Mouse (Mus musculus) MEL (cell line): ENCODE data around the gene Cmss1. TPM values are rescaled to one million over a fixed set of nuclear protein-coding genes. Genes with fewer than 3 reads are reported as not detected.

ENCODE experiments used
- DNase-seq: peaks from one replicate; pipeline ENCODE4 v3.0.0; 2011; ENCODE audit warnings: low read depth, low spot score
- H3K27ac ChIP-seq: 2 replicates; pipeline ENCODE4 v1.5.1; 2012; ENCODE audit warnings: low read depth, mild to moderate bottlenecking, control low read depth, low read length, moderate library complexity; ENCODE audit not compliant: control insufficient read depth
- H3K27me3 ChIP-seq, 2 experiments: fragments of 150-350 bp in 1 of 2; sonication (generic) in 1 of 2; 2 replicates each; pipeline ENCODE4 v1.6.1; 2012; ENCODE audit warnings: low read length in 2 of 2, mild to moderate bottlenecking in 2 of 2, improper control_type of control experiment in 1 of 2, moderate library complexity in 1 of 2; ENCODE audit not compliant: insufficient read depth in 2 of 2, control insufficient read depth in 1 of 2
- H3K36me3 ChIP-seq, 2 experiments: 2 replicates each; pipeline ENCODE4 v1.6.1; 2012 to 2014; ENCODE audit warnings: low read length in 2 of 2, improper control_type of control experiment in 1 of 2, inconsistent platforms in 1 of 2, mild to moderate bottlenecking in 1 of 2; ENCODE audit not compliant: insufficient read depth in 2 of 2, control insufficient read depth in 1 of 2
- H3K4me1 ChIP-seq, 2 experiments: fragments of 150-350 bp in 1 of 2; sonication (generic) in 1 of 2; 2 replicates each; pipeline ENCODE4 v1.6.1; 2012; ENCODE audit warnings: low read length in 2 of 2, improper control_type of control experiment in 1 of 2, mild to moderate bottlenecking in 1 of 2; ENCODE audit not compliant: insufficient read depth in 2 of 2, control insufficient read depth in 1 of 2
- H3K4me3 ChIP-seq, 2 experiments: fragments of 150-350 bp in 1 of 2; sonication (generic) in 1 of 2; 2 replicates each; pipeline ENCODE4 v1.5.1; 2012; ENCODE audit warnings: low read depth in 2 of 2, low read length in 2 of 2, mild to moderate bottlenecking in 2 of 2, moderate library complexity in 2 of 2, control low read depth in 1 of 2, improper control_type of control experiment in 1 of 2; ENCODE audit not compliant: control insufficient read depth in 1 of 2, insufficient read depth in 1 of 2
- H3K79me2 ChIP-seq: 2 replicates; pipeline ENCODE4 v1.6.1; 2012; ENCODE audit warnings: mild to moderate bottlenecking, low read length, moderate library complexity; ENCODE audit not compliant: control insufficient read depth, poor library complexity, insufficient read depth
- H3K9ac ChIP-seq: 2 replicates; pipeline ENCODE4 v1.6.1; 2012; ENCODE audit warnings: low read depth, mild to moderate bottlenecking, control low read depth, low read length, moderate library complexity; ENCODE audit not compliant: control insufficient read depth, poor library complexity, severe bottlenecking
- H3K9me3 ChIP-seq: fragments of 150-350 bp; sonication (generic); replicated peaks from 2 replicates; pipeline ENCODE4 v1.6.1; 2012; ENCODE audit warnings: mild to moderate bottlenecking, low read length, improper control_type of control experiment, moderate library complexity; ENCODE audit not compliant: insufficient read depth
- CHD1 ChIP-seq: IDR thresholded peaks from 2 replicates; pipeline ENCODE4 v1.6.1; 2012; ENCODE audit warnings: low read depth, mild to moderate bottlenecking, inconsistent platforms, low read length, improper control_type of control experiment
- CTCF ChIP-seq, 3 experiments: IDR thresholded peaks in 2 of 3; conservative IDR thresholded peaks in 1 of 3; 2 replicates each; pipeline ENCODE4 v1.5.1; 2011 to 2012; ENCODE audit warnings: low read length in 3 of 3, low read depth in 2 of 3, mild to moderate bottlenecking in 2 of 3, improper control_type of control experiment in 1 of 3, inconsistent platforms in 1 of 3, mixed read lengths in 1 of 3, moderate library complexity in 1 of 3; ENCODE audit not compliant: control insufficient read depth in 1 of 3, insufficient read depth in 1 of 3, poor library complexity in 1 of 3, severe bottlenecking in 1 of 3
- E2F4 ChIP-seq: IDR thresholded peaks from 2 replicates; pipeline ENCODE4 v1.6.1; 2011; ENCODE audit warnings: low read depth, low read length, improper control_type of control experiment, borderline replicate concordance
- ETS1 ChIP-seq: IDR thresholded peaks from 2 replicates; pipeline ENCODE4 v1.6.1; 2012; ENCODE audit warnings: low read depth, mild to moderate bottlenecking, inconsistent platforms, low read length, improper control_type of control experiment, moderate library complexity
- JUND ChIP-seq: IDR thresholded peaks from 2 replicates; pipeline ENCODE4 v1.6.1; 2011; ENCODE audit warnings: low read depth, mild to moderate bottlenecking, improper control_type of control experiment, low read length
- KAT2A ChIP-seq: conservative IDR thresholded peaks from 2 replicates; pipeline ENCODE4 v1.6.1; 2012; ENCODE audit warnings: low read depth, low read length, improper control_type of control experiment, inconsistent platforms
- MAX ChIP-seq: IDR thresholded peaks from 2 replicates; pipeline ENCODE4 v1.6.1; 2011; ENCODE audit warnings: low read length, improper control_type of control experiment
- MAZ ChIP-seq: IDR thresholded peaks from 2 replicates; pipeline ENCODE4 v1.6.1; 2012; ENCODE audit warnings: low read depth, mild to moderate bottlenecking, inconsistent platforms, low read length, improper control_type of control experiment
- MEF2A ChIP-seq: IDR thresholded peaks from 2 replicates; pipeline ENCODE4 v1.6.1; 2014; ENCODE audit warnings: low read depth, mild to moderate bottlenecking, inconsistent platforms, low read length, improper control_type of control experiment; ENCODE audit not compliant: poor library complexity, insufficient replicate concordance, severe bottlenecking; ENCODE audit errors: extremely low read depth
- MXI1 ChIP-seq: IDR thresholded peaks from 2 replicates; pipeline ENCODE4 v1.6.1; 2011; ENCODE audit warnings: mild to moderate bottlenecking, low read depth, low read length, improper control_type of control experiment
- NELFE ChIP-seq: IDR thresholded peaks from 2 replicates; pipeline ENCODE4 v1.6.1; 2011; ENCODE audit warnings: low read depth, low read length, improper control_type of control experiment
- POLR2AphosphoS2 ChIP-seq: IDR thresholded peaks from 2 replicates; pipeline ENCODE4 v1.6.1; 2011; ENCODE audit warnings: low read length, improper control_type of control experiment
- SMC3 ChIP-seq: IDR thresholded peaks from 2 replicates; pipeline ENCODE4 v1.6.1; 2011; ENCODE audit warnings: low read depth, low read length, improper control_type of control experiment
- TAL1 ChIP-seq: IDR thresholded peaks from 2 replicates; pipeline ENCODE4 v1.6.1; 2012; ENCODE audit warnings: mild to moderate bottlenecking, inconsistent platforms, low read length, moderate library complexity, mixed read lengths
- TBP ChIP-seq: IDR thresholded peaks from 2 replicates; pipeline ENCODE4 v1.8.0; 2011; ENCODE audit warnings: low read depth, low read length, improper control_type of control experiment
- USF2 ChIP-seq, 2 experiments: IDR thresholded peaks; 2 replicates each; pipeline ENCODE4 v1.6.1; 2011 to 2012; ENCODE audit warnings: improper control_type of control experiment in 2 of 2, low read length in 2 of 2, borderline replicate concordance in 1 of 2, inconsistent platforms in 1 of 2, low read depth in 1 of 2, mild to moderate bottlenecking in 1 of 2; ENCODE audit not compliant: insufficient read depth in 1 of 2
- polyA plus RNA-seq, 2 experiments: library from polyadenylated mRNA; stranded (reverse) in 1 of 2; unstranded in 1 of 2; fragments of >175 nt in 1 of 2; fragments of >200 nt in 1 of 2; gene quantifications; 2 replicates each; pipeline versions ENCODE4 v1.2.1 to v1.2.4; 2012; ENCODE audit warnings: low replicate concordance in 2 of 2, low read depth in 1 of 2; ENCODE audit not compliant: insufficient read length in 2 of 2, insufficient read depth in 1 of 2, missing spikeins in 1 of 2
- total RNA-seq: library from RNA; depleted of rRNA; stranded (reverse); fragments of 300-350 nt; gene quantifications from 2 replicates; pipeline ENCODE4 v1.2.3, GENCODE M21; 2012

Gene Cmss1
- total and polyA plus RNA-seq, 3 experiments, result 80.9 to 94.7 TPM; not detected in 1

- no peak overlapping the region for H3K9ac ChIP-seq
Observed at GRCm38 (mm10) chr16:57508351-57508750, 98.3 kb downstream of the Cmss1 start.

GRCm38 (mm10) chr16:57506133-57506532 is 100.5 kb downstream of the Cmss1 start:
- Histone ChIP-seq H3K4me3 (no peak overlapping the region), H3K27me3 (no peaks in the 10 kb centered on the region), H3K4me1 (peaks cover 4% of the 10 kb centered on the region in 2 experiments; a peak in 2 of 4 replicates), H3K9ac (no peak overlapping the region), H3K27ac (no peak overlapping the region), H3K79me2 (no peaks in the 10 kb centered on the region), H3K36me3 (peaks cover 0 to 11% of the 10 kb centered on the region in 2 experiments; a peak in 3 of 4 replicates), H3K9me3 (no peaks in the 10 kb centered on the region)
- no peak for DNase-seq
- no peak for TF ChIP-seq KAT2A
- TF ChIP-seq POLR2AphosphoS2, result 0 out of 2 replicates have a peak, but pooled peaks have one; percentile 29

More at GRCm38 (mm10) chr16:57508351-57508750, 98.3 kb downstream of the Cmss1 start:
- Histone ChIP-seq H3K9me3 (no peaks in the 10 kb centered on the region), H3K36me3 (peaks cover 0 to 9% of the 10 kb centered on the region in 2 experiments), H3K27ac (no peak overlapping the region), H3K79me2 (no peaks in the 10 kb centered on the region), H3K4me1 (peaks cover 4% of the 10 kb centered on the region in 2 experiments; a peak in 2 of 4 replicates), H3K27me3 (no peaks in the 10 kb centered on the region), H3K4me3 (no peak overlapping the region)
- TF ChIP-seq TAL1, result no peak
- TF ChIP-seq SMC3, result no peak
- no peak for TF ChIP-seq JUND
- TF ChIP-seq MEF2A, result no peak
- no peak for TF ChIP-seq TBP
- TF ChIP-seq KAT2A, result no peak
- TF ChIP-seq E2F4, result no peak
- no peak for TF ChIP-seq MAX
- TF ChIP-seq CTCF (IDR thresholded peaks at IDR 0.05 in 2 of 3, conservative IDR thresholded peaks at IDR 0.05 in 1 of 3; ENCODE audit: control insufficient read depth in 1 of 3, insufficient read depth in 1 of 3, low read depth in 2 of 3, low read length in 3 of 3, poor library complexity in 1 of 3, severe bottlenecking in 1 of 3), result no peak
- TF ChIP-seq USF2 (IDR thresholded peaks at IDR 0.05; ENCODE audit: borderline replicate concordance in 1 of 2, insufficient read depth in 1 of 2, low read depth in 1 of 2, low read length in 2 of 2), result no peak
- TF ChIP-seq ETS1, result no peak
- TF ChIP-seq NELFE, result no peak
- no peak for TF ChIP-seq MAZ
- TF ChIP-seq MXI1, result no peak
- TF ChIP-seq CHD1, result no peak
- no peak for DNase-seq
